Comparison of ENCODE assay signal across 12 mouse cellular contexts in genomic region chr10:108171637-108172036, GRCm38 (mm10).
"Had no signal": no experiment of that assay in that cellular context is flagged by ENCODE, and none has a peak within 500 bp of the region (broad histone marks: within the 10 kb centered on the region; RNA-seq: fewer than 3 reads in every experiment).

No protein-coding gene starts in this region.

- H3K36me3 ChIP-seq: limb, embryonic 15.5 days; liver, embryonic 12.5 days; midbrain, embryonic 15.5 days; neural tube, embryonic 12.5 days had no signal

- H3K4me3 ChIP-seq: left cerebral cortex, adult 2 months; limb, embryonic 15.5 days; liver, embryonic 12.5 days; midbrain, embryonic 15.5 days; neural tube, embryonic 12.5 days had no signal

- H3K9me3 ChIP-seq: limb, embryonic 15.5 days; liver, embryonic 12.5 days; midbrain, embryonic 15.5 days; neural tube, embryonic 12.5 days had no signal

- H3K4me1 ChIP-seq: neural tube, embryonic 12.5 days had no signal

- H3K9ac ChIP-seq: limb, embryonic 15.5 days; liver, embryonic 12.5 days; lung, embryonic 14.5 days; midbrain, embryonic 15.5 days; neural tube, embryonic 12.5 days had no signal

- H3K4me2 ChIP-seq: limb, embryonic 15.5 days; liver, embryonic 12.5 days; lung, embryonic 14.5 days; midbrain, embryonic 11.5 days; midbrain, embryonic 15.5 days; neural tube, embryonic 12.5 days had no signal

- ATAC-seq: liver, embryonic 12.5 days; midbrain, embryonic 15.5 days had no signal

- DNase-seq: kidney, postnatal 25 days; lung, embryonic 14.5 days; lung, postnatal 10 days; lung, postnatal 4 days; thymus, postnatal 4 days had no signal

- H3K27me3 ChIP-seq: limb, embryonic 15.5 days; liver, embryonic 12.5 days; midbrain, embryonic 15.5 days; neural tube, embryonic 12.5 days had no signal

- H3K27ac ChIP-seq: left cerebral cortex, adult 2 months; limb, embryonic 15.5 days; liver, embryonic 12.5 days; midbrain, embryonic 15.5 days; neural tube, embryonic 12.5 days; stomach, postnatal 0 days had no signal
